Mouse (Mus musculus) heart, embryonic 14.5 days (tissue): Measurements from ENCODE around the gene Fpr-rs4. TPM values are rescaled to one million over a fixed set of nuclear protein-coding genes. Genes with fewer than 3 reads are reported as not detected.
"Not testable (repeated sequence)": the region's sequence is repeated elsewhere in the genome, so short reads cannot be mapped to it uniquely, and the experiment has no call there.

ENCODE experiments used
- ATAC-seq: fragments of 200-750 bp; cut with Nextera tagmentation; 2 replicates; pipeline ENCODE4 v1.8.0; 2017; ENCODE audit warnings: low read depth, moderate TSS enrichment; ENCODE audit not compliant: insufficient number of reproducible peaks, insufficient read depth, low FRiP score
- H3K27ac ChIP-seq, 2 experiments: fragments of 200-500 bp in 1 of 2; fragments of 300-500 bp in 1 of 2; sonication (generic) in 1 of 2; replicated peaks in 1 of 2; 2 replicates each; pipeline ENCODE4 v1.5.1; 2012 to 2014; ENCODE audit warnings: low read depth in 2 of 2, low read length in 2 of 2, control low read depth in 1 of 2, mild to moderate bottlenecking in 1 of 2, mixed read lengths in 1 of 2; ENCODE audit not compliant: control insufficient read depth in 1 of 2, insufficient read depth in 1 of 2
- H3K27me3 ChIP-seq: fragments of 300-500 bp; sonication (generic); 2 replicates; pipeline ENCODE4 v1.6.1; 2014; ENCODE audit warnings: mild to moderate bottlenecking, low read length, control low read depth; ENCODE audit not compliant: control insufficient read depth, insufficient read depth
- H3K36me3 ChIP-seq: fragments of 300-500 bp; sonication (generic); 2 replicates; pipeline ENCODE4 v1.6.1; 2014; ENCODE audit warnings: mild to moderate bottlenecking, control low read depth, low read length, mixed read lengths; ENCODE audit not compliant: control insufficient read depth, insufficient read depth
- H3K4me1 ChIP-seq, 2 experiments: fragments of 200-500 bp in 1 of 2; fragments of 300-500 bp in 1 of 2; sonication (generic) in 1 of 2; 2 replicates each; pipeline ENCODE4 v1.6.1; 2012 to 2014; ENCODE audit warnings: low read length in 2 of 2, control low read depth in 1 of 2, mixed read lengths in 1 of 2; ENCODE audit not compliant: control insufficient read depth in 2 of 2, insufficient read depth in 2 of 2
- H3K4me2 ChIP-seq: fragments of 300-500 bp; sonication (generic); 2 replicates; pipeline ENCODE4 v1.6.1; 2014; ENCODE audit warnings: mild to moderate bottlenecking, low read length
- H3K4me3 ChIP-seq, 2 experiments: fragments of 200-500 bp in 1 of 2; fragments of 300-500 bp in 1 of 2; sonication (generic) in 1 of 2; 2 replicates each; pipeline ENCODE4 v1.5.1; 2012 to 2014; ENCODE audit warnings: low read length in 2 of 2, mild to moderate bottlenecking in 2 of 2, control low read depth in 1 of 2, low read depth in 1 of 2, moderate library complexity in 1 of 2; ENCODE audit not compliant: control insufficient read depth in 1 of 2, insufficient read depth in 1 of 2
- H3K9ac ChIP-seq: fragments of 300-500 bp; sonication (generic); 2 replicates; pipeline ENCODE4 v1.6.1; 2014; ENCODE audit warnings: mild to moderate bottlenecking, low read length
- H3K9me3 ChIP-seq: fragments of 300-500 bp; sonication (generic); 2 replicates; pipeline ENCODE4 v1.6.1; 2016; ENCODE audit warnings: low read length, control low read depth; ENCODE audit not compliant: control insufficient read depth
- WGBS: fragments of 180-500 bp; shearing (Covaris S2); extraction: QIAGEN DNeasy Blood & Tissue Kit; methylation state at CpG from one replicate; pipeline ENCODE4 v1.1.7; 2014; 5-methylcytosine and 5-hydroxymethylcytosine counted together
- polyA plus RNA-seq: library from polyadenylated mRNA; unstranded; fragments of >200 nt; fragmentation: Nextera tagmentation; extraction: Ambion mirVana; gene quantifications from 2 replicates; pipeline ENCODE4 v1.2.1, GENCODE M21; 2014

The Fpr-rs4 gene
- polyA plus RNA-seq, result not detected in 2 replicates

DNA sequence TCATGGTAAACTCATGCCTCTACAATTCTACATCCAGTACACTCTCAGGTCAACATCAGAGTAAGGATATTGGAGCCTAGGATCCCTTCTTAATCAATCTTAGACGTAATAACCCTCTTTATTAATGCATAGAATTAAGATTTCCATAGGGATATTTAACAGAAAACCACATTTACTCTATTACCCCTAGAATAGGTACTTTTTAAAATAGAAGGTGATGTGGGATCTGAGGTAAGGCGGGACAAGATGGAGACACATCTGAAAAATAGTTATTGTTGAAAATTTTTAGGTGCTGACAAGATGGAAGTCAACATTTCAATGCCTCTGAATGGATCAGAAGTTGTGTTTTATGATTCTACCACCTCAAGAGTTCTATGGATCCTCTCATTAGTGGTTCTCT lies at the start of gene Fpr-rs4:
Gene Fpr-rs4, plus strand, starts transcription at position 301 of the 400 bp plus-strand sequence.
- no peaks in the 10 kb centered on the region for H3K4me1 ChIP-seq
- H3K36me3 ChIP-seq, result no peaks in the 10 kb centered on the region
- no peak within 1 kb of the TSS for H3K4me3 ChIP-seq
- H3K9ac ChIP-seq, result no peak within 1 kb of the TSS
- no peak within 1 kb of the TSS for H3K27ac ChIP-seq
- no peaks in the 10 kb centered on the region for H3K27me3 ChIP-seq
- 48% methylated on average over 2 of the region's 2 CpGs for WGBS
- no peaks in the 10 kb centered on the region for H3K9me3 ChIP-seq
- no peak for ATAC-seq
- H3K4me2 ChIP-seq, result no peak within 1 kb of the TSS

DNA sequence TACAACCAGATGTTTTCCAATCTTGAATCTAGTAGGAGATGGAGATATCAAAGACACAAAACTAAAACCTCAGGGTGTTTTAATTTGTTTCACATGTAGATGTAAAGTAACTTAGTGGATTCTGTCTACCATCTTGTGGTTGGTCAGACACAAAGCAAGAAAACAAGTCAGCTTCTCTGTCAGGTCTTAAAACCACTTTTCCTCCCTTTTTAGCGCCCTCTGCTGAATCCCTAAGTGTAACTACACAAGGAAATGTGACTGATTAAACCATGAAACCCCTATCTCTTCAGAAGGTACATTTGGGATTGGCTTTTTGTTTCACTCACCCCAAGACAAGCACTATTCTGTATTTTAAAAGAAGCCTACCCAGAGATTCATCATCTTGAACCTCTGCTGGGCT lies 48.1 kb upstream of the Fpr-rs4 start:
- no peak for ATAC-seq
- 6% methylated on average over 1 of the region's 1 CpGs for WGBS

DNA sequence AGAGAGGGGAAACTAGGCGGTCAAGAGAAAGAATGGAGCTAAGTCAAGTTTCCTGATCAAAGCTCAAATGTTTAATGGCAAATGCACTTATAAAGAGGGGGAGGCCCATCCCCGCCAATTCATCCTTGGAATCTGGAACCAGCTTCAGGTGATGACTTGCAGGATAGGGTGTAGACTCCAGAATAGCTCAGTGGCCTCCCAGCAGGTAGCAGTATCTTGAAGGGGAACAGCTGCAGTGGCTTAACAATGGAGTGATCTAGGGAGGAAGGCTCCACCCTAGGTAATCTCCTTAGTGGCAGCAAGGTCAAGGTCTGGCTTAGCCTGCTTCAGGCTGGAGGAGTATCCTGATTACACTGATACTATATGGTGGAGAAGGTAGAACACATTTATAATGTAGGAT lies 40.3 kb upstream of the Fpr-rs4 start:
- not testable (repeated sequence) for ATAC-seq, H3K4me3 ChIP-seq, H3K27ac ChIP-seq, H3K36me3 ChIP-seq, H3K27me3 ChIP-seq, H3K4me2 ChIP-seq, H3K9ac ChIP-seq, H3K9me3 ChIP-seq, H3K4me1 ChIP-seq
- 66% methylated on average over 2 of the region's 2 CpGs for WGBS

More for the DNA sequence above, 48.1 kb upstream of the Fpr-rs4 start:
- H3K27ac ChIP-seq, result no peak overlapping the region
- no peak overlapping the region for H3K4me3 ChIP-seq
- H3K4me2 ChIP-seq, result no peak overlapping the region
- peaks cover 4% of the 10 kb centered on the region for H3K9me3 ChIP-seq
- H3K36me3 ChIP-seq, result no peaks in the 10 kb centered on the region
- H3K27me3 ChIP-seq, result no peaks in the 10 kb centered on the region
- H3K4me1 ChIP-seq, result no peaks in the 10 kb centered on the region
- H3K9ac ChIP-seq, result no peak overlapping the region

DNA sequence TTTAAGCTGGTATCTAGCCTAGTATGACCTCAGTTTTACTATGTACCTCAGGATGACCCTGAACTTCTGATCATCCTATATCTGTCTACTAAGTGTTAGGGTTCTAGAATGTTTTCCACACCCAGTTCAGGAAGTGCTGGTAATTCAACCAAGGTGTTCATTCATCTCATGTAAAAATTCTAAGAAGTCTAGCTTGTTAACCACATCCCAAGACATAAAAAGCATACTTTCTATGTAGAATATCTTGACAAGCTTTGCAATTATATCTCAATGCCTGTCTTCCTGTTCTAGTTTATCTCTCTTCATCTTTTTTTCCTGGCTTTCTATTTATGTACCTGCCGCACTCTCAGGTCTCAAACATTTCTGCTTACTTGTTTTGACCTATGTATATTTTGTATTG lies 16.8 kb upstream of the Fpr-rs4 start:
- 0 out of 2 replicates have a peak, but pooled peaks cover 2% of the 10 kb centered on the region for H3K9me3 ChIP-seq
- no peak overlapping the region for H3K4me3 ChIP-seq
- WGBS, result 62% methylated on average over 1 of the region's 1 CpGs
- no peaks in the 10 kb centered on the region for H3K36me3 ChIP-seq
- no peaks in the 10 kb centered on the region for H3K27me3 ChIP-seq
- no peaks in the 10 kb centered on the region for H3K4me1 ChIP-seq
- no peak overlapping the region for H3K9ac ChIP-seq
- H3K4me2 ChIP-seq, result no peak overlapping the region
- no peak for ATAC-seq
- H3K27ac ChIP-seq, result no peak overlapping the region

DNA sequence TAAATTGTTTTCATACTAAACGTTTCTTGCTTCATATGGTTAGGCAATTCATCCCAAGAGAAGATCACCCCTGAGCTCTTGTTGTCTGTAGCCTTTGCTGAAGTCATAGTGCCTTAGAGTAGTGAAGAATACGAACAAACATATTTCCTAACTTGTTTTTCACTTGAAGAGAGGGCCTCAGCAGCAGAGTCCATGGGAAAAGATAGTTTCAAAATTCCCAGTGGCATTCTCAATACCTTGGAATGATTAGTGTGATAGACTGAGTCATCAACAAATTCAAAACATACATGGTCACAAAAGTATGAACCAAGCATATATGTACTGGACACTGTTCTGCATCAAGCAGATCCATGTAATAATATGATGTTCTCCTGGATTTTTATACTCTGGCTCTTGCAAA lies 27.6 kb downstream of the Fpr-rs4 start, which contains the start of gene Vmn2r124:
Gene Vmn2r124, plus strand, starts transcription at position 301 of the 400 bp plus-strand sequence.
- H3K27ac ChIP-seq, result no peak within 1 kb of the TSS
- ATAC-seq, result no peak
- H3K27me3 ChIP-seq, result no peaks in the 10 kb centered on the region

More for the DNA sequence above, 27.6 kb downstream of the Fpr-rs4 start, which contains the start of gene Vmn2r124:
- 47% methylated on average over 2 of the region's 2 CpGs for WGBS
- H3K36me3 ChIP-seq, result no peaks in the 10 kb centered on the region
- H3K4me1 ChIP-seq, result no peaks in the 10 kb centered on the region
- no peaks in the 10 kb centered on the region for H3K9me3 ChIP-seq
- no peak within 1 kb of the TSS for H3K4me2 ChIP-seq
- no peak within 1 kb of the TSS for H3K4me3 ChIP-seq
- no peak within 1 kb of the TSS for H3K9ac ChIP-seq

Other genes starting within 250 kb of the Fpr-rs4 start
- 18.1 and 20.5 TPM in 2 replicates for gene Spaca6, start 194.6 kb upstream of the Fpr-rs4 start, polyA plus RNA-seq
- gene Has1, start 166.5 kb upstream of the Fpr-rs4 start, polyA plus RNA-seq, result 0.78 and 1.1 TPM in 2 replicates
- gene Fpr1, start 137.8 kb upstream of the Fpr-rs4 start, polyA plus RNA-seq, result 0.15 and 0.20 TPM in 2 replicates
- gene Fpr2, start 133.9 kb upstream of the Fpr-rs4 start, polyA plus RNA-seq, result 0.41 TPM in 1 of 2 replicates, not detected in the other
- gene Fpr3, start 133.9 kb upstream of the Fpr-rs4 start, polyA plus RNA-seq, result not detected in 2 replicates
- gene Vmn2r124, start 27.7 kb downstream of the Fpr-rs4 start, polyA plus RNA-seq, result not detected in 2 replicates
- gene Vmn2r91, start 63.3 kb downstream of the Fpr-rs4 start, polyA plus RNA-seq, result not detected in 2 replicates
- not detected in 2 replicates for gene Vmn2r92, start 130.2 kb downstream of the Fpr-rs4 start, polyA plus RNA-seq